Mouse (Mus musculus): Measurements from ENCODE around the gene Olfr702. TPM values are rescaled to one million over a fixed set of nuclear protein-coding genes. Genes with fewer than 3 reads are reported as not detected.

Olfr702 gene
- total RNA-seq (2022) = not detected

- DNase-seq (ENCODE audit: low spot score in 2 of 2) = no peak
These were observed at the start of gene Olfr702 for GRCm38 (mm10) chr7:106833793-106834192. Olfr702 (minus strand) TSS chr7:106833893.

GRCm38 (mm10) chr7:106876791-106877190, 43.1 kb upstream of the Olfr702 start, which contains the start of gene Olfr705:
Olfr705 (minus strand) TSS chr7:106876891.
- no peak for DNase-seq (ENCODE audit: low spot score in 2 of 2)

GRCm38 (mm10) chr7:106862885-106863284, 29.2 kb upstream of the Olfr702 start, which contains the start of gene Olfr704:
Olfr704 (plus strand) TSS chr7:106863185.
- DNase-seq (ENCODE audit: low spot score in 2 of 2) = no peak

GRCm38 (mm10) chr7:106843060-106843459, 9.4 kb upstream of the Olfr702 start, which contains the start of gene Olfr703:
Olfr703 (plus strand) TSS chr7:106843360.
- no peak for DNase-seq (ENCODE audit: low spot score in 2 of 2)

DNA sequence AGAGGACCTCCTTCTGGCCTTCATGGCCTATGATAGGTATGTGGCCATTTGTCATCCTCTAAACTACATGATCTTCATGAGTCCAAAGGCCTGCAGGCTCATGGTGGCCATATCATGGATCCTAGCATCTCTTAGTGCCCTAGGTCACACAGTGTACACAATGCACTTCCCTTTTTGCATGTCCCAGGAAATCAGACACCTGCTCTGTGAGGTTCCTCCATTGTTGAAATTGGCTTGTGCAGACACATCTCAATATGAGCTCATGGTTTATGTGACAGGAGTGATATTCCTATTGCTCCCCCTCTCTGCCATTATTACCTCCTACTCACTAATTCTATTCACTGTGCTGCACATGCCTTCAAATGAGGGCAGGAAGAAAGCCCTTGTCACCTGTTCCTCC, 15.3 kb downstream of the Olfr702 start:
- DNase-seq (ENCODE audit: low spot score in 2 of 2) = no peak

DNA sequence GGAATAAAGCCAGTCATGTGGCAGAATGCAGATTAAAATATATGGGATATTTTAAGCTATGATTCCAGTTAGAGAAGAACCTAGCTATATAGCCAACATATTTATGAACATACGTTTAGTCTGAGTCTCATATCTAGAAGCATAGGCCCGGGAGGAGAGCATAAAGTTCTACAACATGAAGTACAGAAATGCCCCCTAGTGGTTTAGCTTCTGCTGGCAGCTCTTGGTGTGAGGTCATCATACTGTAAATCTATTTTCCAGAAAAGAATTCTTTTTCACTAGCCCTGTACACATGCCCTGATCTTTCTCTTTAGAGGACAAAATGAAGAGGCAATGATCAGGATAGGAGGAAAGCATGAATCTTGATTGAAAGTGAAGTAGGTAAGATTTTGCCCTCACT, 17.9 kb downstream of the Olfr702 start:
- DNase-seq (ENCODE audit: low spot score in 2 of 2) = no peak

GRCm38 (mm10) chr7:106813829-106814228, 19.9 kb downstream of the Olfr702 start, which contains the start of gene Olfr701:
Olfr701 (plus strand) TSS chr7:106814129.
- DNase-seq (ENCODE audit: low spot score in 2 of 2) = no peak

DNA sequence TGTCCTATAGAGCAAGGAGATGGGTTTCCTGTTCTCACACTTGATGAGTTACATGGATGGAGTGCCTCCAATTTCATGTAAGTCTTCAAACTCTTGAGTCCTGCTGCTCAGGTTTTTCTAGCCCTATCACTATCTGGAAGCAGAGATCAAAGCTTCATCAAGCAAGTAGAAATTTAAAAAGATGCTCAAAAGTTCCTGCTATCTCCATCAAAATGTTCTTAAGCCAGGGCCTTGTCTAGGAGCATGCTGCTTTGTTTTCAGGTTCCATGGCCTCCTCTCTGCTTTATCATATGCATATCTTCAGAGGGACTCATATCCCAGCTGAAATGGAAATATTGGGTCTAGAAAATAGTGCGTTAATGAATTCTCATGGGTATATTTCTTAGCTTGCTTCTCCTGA, 25.0 kb downstream of the Olfr702 start, which contains the start of gene Olfr700:
Gene Olfr700, minus strand, starts transcription at position 101 of the 400 bp plus-strand sequence.
- DNase-seq (ENCODE audit: low spot score in 2 of 2) = no peak

- no peak for DNase-seq (ENCODE audit: low spot score in 2 of 2)
These were observed 40.6 kb downstream of the Olfr702 start, which contains the start of gene Olfr699 for GRCm38 (mm10) chr7:106793098-106793497. Olfr699 (minus strand) TSS chr7:106793198.

DNA sequence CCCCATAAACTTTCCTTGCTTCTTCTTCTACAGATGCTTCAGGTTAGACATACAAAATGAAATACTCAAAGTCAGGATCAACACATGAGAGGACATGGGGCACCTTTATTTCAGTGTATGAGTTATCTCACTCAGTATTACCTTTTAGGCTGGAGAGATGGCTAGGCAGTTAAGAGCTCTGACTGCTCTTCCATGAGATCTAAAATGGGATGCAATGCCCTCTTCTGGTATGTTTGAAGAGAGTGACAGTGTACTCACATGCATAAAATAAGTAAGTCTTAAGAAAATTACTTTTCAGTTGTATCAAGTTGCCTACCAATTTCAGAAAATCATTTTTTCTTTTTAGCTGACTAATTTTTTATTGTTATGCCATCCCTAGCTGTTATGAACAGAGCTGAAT, 45.4 kb downstream of the Olfr702 start:
- DNase-seq (ENCODE audit: low spot score in 2 of 2) = no peak

Other genes starting within 250 kb of the Olfr702 start
- not detected for gene Olfr693, start 153.3 kb downstream of the Olfr702 start, total RNA-seq (2022)
- gene Olfr694, start 142.1 kb downstream of the Olfr702 start, total RNA-seq (2022) = not detected
- gene Olfr695, start 117.5 kb downstream of the Olfr702 start, total RNA-seq (2022) = not detected
- not detected for gene Olfr697, start 91.5 kb downstream of the Olfr702 start, total RNA-seq (2022)
- not detected for gene Olfr698, start 78.5 kb downstream of the Olfr702 start, total RNA-seq (2022)
- not detected for gene Olfr699, start 40.7 kb downstream of the Olfr702 start, total RNA-seq (2022)
- not detected for gene Olfr700, start 25.1 kb downstream of the Olfr702 start, total RNA-seq (2022)
- not detected for gene Olfr701, start 19.8 kb downstream of the Olfr702 start, total RNA-seq (2022)
- not detected for gene Olfr703, start 9.5 kb upstream of the Olfr702 start, total RNA-seq (2022)
- not detected for gene Olfr704, start 29.3 kb upstream of the Olfr702 start, total RNA-seq (2022)
- gene Olfr705, start 43.0 kb upstream of the Olfr702 start, total RNA-seq (2022) = not detected
- not detected for gene Olfr706, start 54.3 kb upstream of the Olfr702 start, total RNA-seq (2022)
- not detected for gene Olfr707, start 67.3 kb upstream of the Olfr702 start, total RNA-seq (2022)
- not detected for gene Olfr1532-ps1, start 74.1 kb upstream of the Olfr702 start, total RNA-seq (2022)
- gene Olfr709-ps1, start 98.3 kb upstream of the Olfr702 start, total RNA-seq (2022) = not detected
- not detected for gene Olfr710, start 114.4 kb upstream of the Olfr702 start, total RNA-seq (2022)
- not detected for gene Olfr6, start 130.0 kb upstream of the Olfr702 start, total RNA-seq (2022)
- gene Olfr711, start 141.6 kb upstream of the Olfr702 start, total RNA-seq (2022) = not detected
- gene Olfr2, start 172.2 kb upstream of the Olfr702 start, total RNA-seq (2022) = not detected
- not detected for gene Olfr713, start 197.3 kb upstream of the Olfr702 start, total RNA-seq (2022)
- gene Olfr714, start 237.1 kb upstream of the Olfr702 start, total RNA-seq (2022) = not detected